Mouse (Mus musculus): Measurements from ENCODE around the gene Vldlr. TPM values are rescaled to one million over a fixed set of nuclear protein-coding genes. Genes with fewer than 3 reads are reported as not detected.

The Vldlr gene
- 46.5 and 53.1 TPM in 2 replicates for total RNA-seq (2021)
- long read RNA-seq, experiment 1, full-length matches to known transcripts = 10 of 22 reads
- long read RNA-seq, experiment 1, partial matches to known transcripts = 0 of 22 reads
- long read RNA-seq, experiment 1, other reads (novel, unspliced or antisense) = 12 of 22 reads
- long read RNA-seq, experiment 2, full-length matches to known transcripts = 9 of 19 reads
- long read RNA-seq, experiment 2, partial matches to known transcripts = 1 of 19 reads
- long read RNA-seq, experiment 2, other reads (novel, unspliced or antisense) = 9 of 19 reads

- DNase-seq = no peak
Observed at GRCm38 (mm10) chr19:27216318-27216717, at the start of gene Vldlr. TSS of gene Vldlr (plus strand) at chr19:27216484.

DNA sequence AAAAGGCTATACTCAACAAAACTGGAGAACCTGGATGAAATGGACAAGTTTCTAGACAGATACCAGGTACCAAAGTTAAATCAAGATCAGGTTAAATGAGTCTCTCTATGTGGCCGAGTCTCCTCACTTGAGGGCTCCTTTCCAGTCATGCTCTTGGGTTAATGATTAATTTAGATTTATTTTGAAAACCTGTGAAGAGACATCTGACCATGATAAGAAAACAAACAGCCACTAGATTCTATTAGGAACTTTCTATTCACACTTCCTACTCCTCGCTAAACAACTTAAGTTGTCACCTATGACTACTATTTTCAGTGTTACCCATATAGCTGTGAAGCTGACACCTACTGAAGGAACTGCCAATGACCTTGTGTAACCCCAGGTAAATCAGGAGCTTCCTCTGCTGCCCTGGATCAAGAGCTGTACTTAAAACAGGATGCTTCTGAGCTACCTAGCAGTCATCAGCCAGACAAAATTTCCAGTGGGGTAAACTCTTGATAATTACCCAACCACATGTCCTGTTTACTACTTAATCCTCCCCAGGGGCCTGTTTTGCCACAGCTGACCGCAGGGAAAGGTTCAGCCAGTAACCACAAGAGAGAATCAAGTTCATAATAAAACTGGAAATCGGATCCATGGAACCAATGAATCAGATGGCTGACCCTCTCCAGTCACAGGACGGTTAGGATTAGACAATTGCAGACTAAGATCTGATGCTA lies 48.5 kb upstream of the Vldlr start:
- DNase-seq = peak; percentile 12

DNA sequence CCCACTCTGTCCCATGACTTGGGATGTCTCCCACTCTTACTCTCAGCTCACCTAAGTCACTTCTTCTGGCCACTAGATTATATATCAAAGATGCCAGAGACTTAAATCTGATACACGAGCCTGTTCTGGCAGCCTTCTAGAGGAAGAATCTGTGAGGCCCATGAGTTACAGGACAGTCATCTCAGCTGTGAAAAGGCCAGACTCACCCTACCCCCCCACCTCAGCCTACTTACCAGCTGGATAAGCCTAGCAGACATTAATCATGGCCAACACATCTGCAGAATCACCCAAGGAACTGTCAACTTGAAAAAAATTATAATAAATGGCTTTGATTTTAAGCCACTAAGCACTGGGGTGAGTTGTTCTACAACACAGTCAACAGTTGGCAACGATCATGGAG lies 42.4 kb upstream of the Vldlr start:
- DNase-seq = peak; percentile 42

GRCm38 (mm10) chr19:27175617-27176016 lies 40.7 kb upstream of the Vldlr start:
- DNase-seq = peak; percentile 46

- peak; percentile 17 for DNase-seq
Observed at GRCm38 (mm10) chr19:27176558-27176957, 39.7 kb upstream of the Vldlr start.

- no peak for DNase-seq
Observed at GRCm38 (mm10) chr19:27178195-27178807, 38.0 kb upstream of the Vldlr start.

GRCm38 (mm10) chr19:27180351-27181122 lies 35.7 kb upstream of the Vldlr start:
- DNase-seq = peak; percentile 43

DNA sequence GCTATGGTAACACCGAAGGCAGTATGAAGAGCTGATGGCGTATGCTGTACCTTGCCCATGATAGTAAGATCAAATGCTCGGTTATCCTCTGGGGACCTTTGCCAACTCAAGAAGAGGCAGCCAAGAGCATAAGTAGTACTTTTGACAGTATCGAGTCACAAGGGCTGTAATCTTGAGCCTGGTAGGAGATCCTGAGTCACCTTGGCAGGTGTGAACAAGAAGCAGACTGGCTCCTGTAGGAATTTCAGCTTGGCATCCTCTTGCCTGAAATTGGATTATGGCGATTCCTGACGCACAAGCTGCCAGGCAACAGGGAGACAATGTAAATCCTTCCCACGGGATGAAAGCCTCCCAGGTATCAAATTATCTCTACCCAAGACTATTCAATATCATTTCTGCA lies 32.8 kb upstream of the Vldlr start:
- no peak for DNase-seq

GRCm38 (mm10) chr19:27203711-27204238 lies 12.5 kb upstream of the Vldlr start:
- no peak for DNase-seq

- DNase-seq = no peak
Observed at GRCm38 (mm10) chr19:27210991-27211390, 5.3 kb upstream of the Vldlr start.

DNA sequence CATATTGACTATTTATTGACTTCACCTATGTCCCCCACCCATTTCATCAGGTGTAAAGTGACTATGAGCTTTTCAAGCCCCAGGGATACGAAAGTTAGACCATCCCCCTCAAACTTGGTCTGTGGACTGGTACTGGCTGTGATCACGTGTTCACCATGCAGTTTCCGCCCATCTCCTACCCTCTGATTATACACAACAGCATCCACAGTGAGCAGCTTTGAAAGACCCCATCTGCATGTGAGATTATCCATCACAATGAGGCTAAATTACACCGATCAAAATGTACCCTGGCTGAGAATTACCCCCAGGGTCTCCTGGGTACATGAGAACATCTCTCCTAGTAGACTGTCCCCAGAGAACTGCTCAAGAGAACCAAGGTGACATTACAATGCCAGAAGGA lies 688 bp upstream of the Vldlr start:
- DNase-seq = no peak

DNA sequence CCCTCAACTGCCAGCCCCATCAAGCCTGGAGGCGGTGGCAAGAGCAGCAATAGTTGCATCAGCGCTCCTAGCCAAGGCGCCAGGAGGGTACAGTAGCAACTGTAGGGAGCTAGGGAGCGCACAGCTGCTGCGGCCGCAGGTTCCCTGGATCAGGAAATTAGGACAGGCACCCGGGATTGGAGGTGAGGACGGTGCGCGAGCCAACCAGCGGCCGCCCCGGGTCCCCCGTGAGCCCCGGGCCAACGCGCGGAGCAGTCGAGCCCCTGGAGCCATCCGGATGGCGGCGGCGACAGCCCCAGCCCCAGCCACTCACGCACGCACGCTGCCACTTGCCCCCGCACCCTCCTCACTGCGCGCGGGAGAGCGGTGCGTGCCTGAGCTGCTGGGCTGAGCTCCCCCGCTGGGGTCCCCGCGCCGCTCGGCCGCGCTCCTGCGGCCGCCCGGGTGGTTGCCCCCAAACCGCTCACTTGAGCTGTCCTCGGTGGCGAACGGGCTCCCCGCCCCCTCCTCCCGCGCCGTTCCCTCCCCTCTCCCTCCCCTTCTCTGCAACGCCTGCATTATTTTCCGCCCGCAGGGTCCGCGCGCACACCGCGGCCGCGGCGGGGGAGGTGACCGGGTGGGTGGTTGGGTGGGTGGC lies 601 bp downstream of the Vldlr start:
- DNase-seq = peak; percentile 90

DNA sequence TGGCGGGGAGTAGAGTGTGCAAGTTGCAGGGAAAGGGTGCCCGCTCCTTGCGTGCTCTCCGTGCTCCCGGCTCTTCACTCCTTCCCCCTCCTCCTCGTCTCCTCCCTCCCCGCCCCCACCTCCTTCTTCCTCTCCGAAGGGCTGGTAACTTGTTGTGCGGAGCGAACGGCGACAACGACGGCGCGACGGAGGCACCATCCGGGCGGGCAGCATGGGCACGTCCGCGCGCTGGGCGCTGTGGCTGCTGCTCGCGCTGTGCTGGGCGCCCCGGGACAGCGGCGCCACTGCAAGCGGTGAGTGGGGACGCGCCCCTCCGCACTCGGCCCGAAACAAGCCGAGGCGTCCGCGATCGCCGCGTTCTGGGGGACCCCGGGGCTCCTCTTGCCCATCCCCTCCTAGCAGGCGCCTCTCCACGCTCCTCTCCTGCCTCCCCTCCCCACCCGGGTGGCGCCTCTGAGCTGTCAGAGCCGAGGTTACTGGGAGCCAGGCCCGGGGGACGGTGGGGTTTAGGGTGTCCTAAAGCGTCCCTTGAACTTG lies 1.2 kb downstream of the Vldlr start:
- DNase-seq = peak; percentile 71

- peak; percentile 63 for DNase-seq
Observed at GRCm38 (mm10) chr19:27217941-27218411, 1.7 kb downstream of the Vldlr start.

GRCm38 (mm10) chr19:27218561-27219262 lies 2.4 kb downstream of the Vldlr start:
- peak; percentile 82 for DNase-seq

DNA sequence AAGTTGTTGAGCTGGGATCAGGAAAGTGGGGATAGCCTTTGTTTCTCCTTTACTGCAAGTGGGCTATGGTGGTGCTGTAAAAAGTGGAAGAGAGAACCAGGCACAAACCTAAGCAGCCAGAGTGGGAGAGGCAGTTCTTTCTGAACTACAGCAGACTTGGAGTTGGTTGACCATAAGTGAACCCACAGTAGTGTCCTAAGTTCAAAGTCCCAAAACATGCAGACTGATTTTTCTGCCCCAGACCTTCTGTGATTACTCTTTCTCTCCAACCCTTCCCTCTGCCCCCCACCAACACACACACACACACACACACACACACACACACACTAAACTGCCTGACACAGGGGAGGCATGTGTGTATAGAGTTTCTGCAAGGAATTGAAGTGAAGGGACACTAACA lies 3.3 kb downstream of the Vldlr start:
- no peak for DNase-seq

DNA sequence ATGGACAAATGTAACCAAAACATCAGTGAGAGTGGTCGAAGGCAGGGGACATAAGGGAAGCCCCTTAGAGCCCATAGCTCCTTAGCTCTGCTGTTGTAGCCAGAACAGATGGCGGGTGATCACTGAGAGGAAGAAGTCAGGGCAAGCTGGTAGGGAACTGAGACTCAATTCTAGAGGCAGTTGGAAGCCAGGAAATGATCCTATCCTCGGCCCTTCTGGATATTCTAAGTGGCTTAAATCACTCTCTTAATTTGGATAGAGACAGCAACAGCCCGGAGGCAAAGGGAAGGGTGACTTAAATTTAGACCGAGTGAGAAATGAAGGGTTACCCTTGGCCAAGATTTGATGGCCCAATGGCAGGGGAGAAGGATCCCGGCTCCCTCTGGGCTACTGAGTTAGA lies 6.8 kb downstream of the Vldlr start:
- DNase-seq = peak; percentile 27

GRCm38 (mm10) chr19:27224356-27224755 lies 8.1 kb downstream of the Vldlr start:
- peak; percentile 8 for DNase-seq

DNA sequence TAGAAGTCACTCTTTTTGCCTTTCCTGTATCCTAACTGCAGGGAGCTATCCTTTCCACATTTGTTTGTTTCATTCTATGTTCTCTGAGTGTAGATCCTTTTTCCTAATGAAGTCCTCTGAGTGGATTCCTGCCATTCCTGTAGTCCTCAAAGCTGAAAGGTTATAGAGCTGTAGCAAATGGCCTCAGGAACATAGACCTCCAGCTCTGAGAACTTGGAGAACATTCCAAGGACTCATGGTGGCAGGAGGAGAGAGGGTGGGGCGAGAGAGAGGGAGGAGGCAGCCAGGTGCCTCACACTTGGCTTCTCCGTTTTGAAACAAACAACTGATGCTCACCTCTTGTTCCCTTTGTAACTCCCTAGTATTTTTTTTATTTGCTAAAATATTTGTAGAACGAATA lies 10.3 kb downstream of the Vldlr start:
- no peak for DNase-seq

DNA sequence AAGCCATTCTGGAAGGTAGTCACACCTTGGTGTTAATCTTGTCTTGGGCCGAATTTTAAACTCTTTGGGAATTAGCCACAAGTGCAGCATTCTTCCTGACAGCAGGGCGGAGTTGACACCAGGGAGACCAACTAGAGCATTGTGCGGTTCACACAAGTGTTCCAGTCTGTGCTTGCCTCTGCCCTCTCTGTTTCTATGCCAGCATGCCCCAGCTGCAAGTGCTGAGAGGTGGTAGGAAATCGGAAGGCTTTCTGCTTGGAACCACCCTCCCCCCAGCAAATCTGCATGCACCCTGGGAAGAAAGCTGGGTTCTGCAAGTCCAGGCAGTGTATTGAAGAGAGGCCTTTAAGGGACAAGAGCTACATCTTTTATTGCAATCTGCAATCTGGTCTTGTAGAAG lies 10.8 kb downstream of the Vldlr start:
- DNase-seq = no peak

DNA sequence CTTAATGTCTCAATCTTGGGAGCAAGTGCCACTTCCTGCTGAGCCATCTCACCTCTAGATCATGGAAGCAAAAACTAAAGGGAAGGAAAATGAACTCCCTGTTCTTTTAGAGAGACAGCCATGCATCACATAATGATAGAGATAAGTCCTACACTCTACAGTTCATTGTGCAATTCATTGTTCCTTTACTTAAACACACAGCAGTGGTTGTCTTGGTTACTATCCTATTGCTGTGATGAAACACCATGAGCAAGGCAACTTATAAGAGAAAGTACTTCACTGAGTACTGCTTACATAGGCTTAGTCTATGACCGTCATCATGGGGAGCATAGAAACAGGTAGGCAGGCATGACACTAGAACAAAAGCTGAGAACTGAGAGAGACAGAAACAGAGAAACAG lies 12.0 kb downstream of the Vldlr start:
- DNase-seq = no peak
